Mouse (Mus musculus) heart, embryonic 11.5 days (tissue): ENCODE data around the gene Taf4. TPM values are rescaled to one million over a fixed set of nuclear protein-coding genes. Genes with fewer than 3 reads are reported as not detected.

Source experiments
- ATAC-seq: fragments of 200-750 bp; cut with Nextera tagmentation; replicated peaks from 2 replicates; pipeline ENCODE4 v1.8.0; 2017; ENCODE audit warnings: moderate library complexity; ENCODE audit not compliant: insufficient number of reproducible peaks, low FRiP score, low TSS enrichment
- H3K27ac ChIP-seq: fragments of 300-500 bp; sonication (generic); 2 replicates; pipeline ENCODE4 v1.5.1; 2014; ENCODE audit warnings: mild to moderate bottlenecking, low read depth, low read length
- H3K27me3 ChIP-seq: fragments of 300-500 bp; sonication (generic); 2 replicates; pipeline ENCODE4 v1.6.1; 2014; ENCODE audit warnings: mild to moderate bottlenecking, low read length, mixed read lengths; ENCODE audit not compliant: control insufficient read depth, insufficient read depth
- H3K36me3 ChIP-seq: fragments of 300-500 bp; sonication (generic); 2 replicates; pipeline ENCODE4 v1.6.1; 2014; ENCODE audit warnings: mild to moderate bottlenecking, low read length, moderate library complexity, mixed read lengths; ENCODE audit not compliant: control insufficient read depth, insufficient read depth
- H3K4me1 ChIP-seq: fragments of 300-500 bp; sonication (generic); 2 replicates; pipeline ENCODE4 v1.6.1; 2014; ENCODE audit warnings: low read length; ENCODE audit not compliant: control insufficient read depth, insufficient read depth
- H3K4me2 ChIP-seq: fragments of 300-500 bp; sonication (generic); 2 replicates; pipeline ENCODE4 v1.6.1; 2014; ENCODE audit warnings: mild to moderate bottlenecking, moderate library complexity
- H3K4me3 ChIP-seq: fragments of 300-500 bp; sonication (generic); 2 replicates; pipeline ENCODE4 v1.5.1; 2014; ENCODE audit warnings: low read depth, low read length
- H3K9ac ChIP-seq: fragments of 300-500 bp; sonication (generic); 2 replicates; pipeline ENCODE4 v1.6.1; 2014; ENCODE audit warnings: mild to moderate bottlenecking, low read depth, low read length, moderate library complexity
- H3K9me3 ChIP-seq: fragments of 300-500 bp; sonication (generic); replicated peaks from 2 replicates; pipeline ENCODE4 v1.6.1; 2016; ENCODE audit warnings: low read length; ENCODE audit not compliant: control insufficient read depth
- WGBS: fragments of 180-500 bp; shearing (Covaris S2); extraction: QIAGEN DNeasy Blood & Tissue Kit; methylation state at CpG from one replicate; pipeline ENCODE4 v1.1.7; 2014; ENCODE audit not compliant: insufficient replicate concordance; 5-methylcytosine and 5-hydroxymethylcytosine counted together
- polyA plus RNA-seq: library from polyadenylated mRNA; unstranded; fragments of >200 nt; fragmentation: Nextera tagmentation; extraction: Ambion mirVana; gene quantifications from 2 replicates; pipeline ENCODE4 v1.2.1, GENCODE M21; 2014

Gene Taf4
- polyA plus RNA-seq, 1 experiment from 2014 or later: 4.2 TPM

- ATAC-seq: no peak
- no peaks in the 10 kb centered on the region for H3K9me3 ChIP-seq
Measured at GRCm38 (mm10) chr2:179937091-179937490, 39.4 kb downstream of the Taf4 start.

GRCm38 (mm10) chr2:179934165-179934564, 42.3 kb downstream of the Taf4 start:
- Histone ChIP-seq H3K4me2 (no peak overlapping the region), H3K27me3 (no peaks in the 10 kb centered on the region), H3K9me3 (no peaks in the 10 kb centered on the region), H3K4me1 (no peaks in the 10 kb centered on the region; the same call in 1 of the 2 replicates), H3K36me3 (peaks cover 2% of the 10 kb centered on the region; the same call in 1 of the 2 replicates), H3K4me3 (no peak overlapping the region), H3K9ac (no peak overlapping the region), H3K27ac (no peak overlapping the region)
- no peak for ATAC-seq
- 68% methylated on average over 3 of the region's 3 CpGs for WGBS

More at GRCm38 (mm10) chr2:179937091-179937490, 39.4 kb downstream of the Taf4 start:
- Histone ChIP-seq H3K36me3 (no peaks in the 10 kb centered on the region), H3K4me2 (no peak overlapping the region), H3K4me1 (peaks cover 5% of the 10 kb centered on the region; the same call in 1 of the 2 replicates), H3K4me3 (no peak overlapping the region), H3K27ac (no peak overlapping the region), H3K27me3 (no peaks in the 10 kb centered on the region), H3K9ac (no peak overlapping the region)
- WGBS: 62% methylated on average over 4 of the region's 4 CpGs

GRCm38 (mm10) chr2:179931741-179932140, 44.7 kb downstream of the Taf4 start:
- no peak for ATAC-seq
- H3K36me3 ChIP-seq: peaks cover 2% of the 10 kb centered on the region; the same call in 1 of the 2 replicates

GRCm38 (mm10) chr2:179929166-179929565, 47.3 kb downstream of the Taf4 start:
- no peaks in the 10 kb centered on the region for H3K27me3 ChIP-seq
- WGBS: 92% methylated on average over 13 of the region's 13 CpGs
- no peak for ATAC-seq
- H3K9ac ChIP-seq: no peak overlapping the region
- H3K4me2 ChIP-seq: no peak overlapping the region
- no peak overlapping the region for H3K4me3 ChIP-seq
- H3K4me1 ChIP-seq: no peaks in the 10 kb centered on the region; the same call in 1 of the 2 replicates
- peaks cover 3% of the 10 kb centered on the region for H3K36me3 ChIP-seq
- no peaks in the 10 kb centered on the region for H3K9me3 ChIP-seq
- H3K27ac ChIP-seq: no peak overlapping the region

More at GRCm38 (mm10) chr2:179931741-179932140, 44.7 kb downstream of the Taf4 start:
- Histone ChIP-seq H3K27ac (no peak overlapping the region), H3K4me2 (no peak overlapping the region), H3K4me3 (no peak overlapping the region), H3K9ac (no peak overlapping the region), H3K4me1 (no peaks in the 10 kb centered on the region; the same call in 1 of the 2 replicates), H3K9me3 (no peaks in the 10 kb centered on the region), H3K27me3 (no peaks in the 10 kb centered on the region)
- 90% methylated on average over 16 of the region's 16 CpGs for WGBS

- no peaks in the 10 kb centered on the region for H3K4me1 ChIP-seq
- 93% methylated on average over 6 of the region's 6 CpGs for WGBS
- no peaks in the 10 kb centered on the region for H3K9me3 ChIP-seq
- no peak overlapping the region for H3K4me2 ChIP-seq
- H3K27me3 ChIP-seq: no peaks in the 10 kb centered on the region
- H3K4me3 ChIP-seq: no peak overlapping the region
- peaks cover 30% of the 10 kb centered on the region for H3K36me3 ChIP-seq
- no peak overlapping the region for H3K27ac ChIP-seq
- H3K9ac ChIP-seq: no peak overlapping the region
- no peak for ATAC-seq
Measured at GRCm38 (mm10) chr2:179924038-179924437, 52.4 kb downstream of the Taf4 start.

GRCm38 (mm10) chr2:179921021-179921653, 55.3 kb downstream of the Taf4 start:
- Histone ChIP-seq H3K4me1 (no peaks in the 10 kb centered on the region), H3K4me2 (no peak overlapping the region), H3K9me3 (no peaks in the 10 kb centered on the region), H3K27me3 (no peaks in the 10 kb centered on the region), H3K4me3 (no peak overlapping the region), H3K9ac (no peak overlapping the region), H3K36me3 (peaks cover 30% of the 10 kb centered on the region), H3K27ac (no peak overlapping the region)
- no peak for ATAC-seq
- WGBS: 97% methylated on average over 8 of the region's 8 CpGs

GRCm38 (mm10) chr2:179920042-179920441, 56.4 kb downstream of the Taf4 start:
- Histone ChIP-seq H3K27ac (no peak overlapping the region), H3K36me3 (peaks cover 30% of the 10 kb centered on the region), H3K4me2 (no peak overlapping the region), H3K27me3 (no peaks in the 10 kb centered on the region), H3K9me3 (no peaks in the 10 kb centered on the region), H3K9ac (no peak overlapping the region), H3K4me1 (no peaks in the 10 kb centered on the region), H3K4me3 (no peak overlapping the region)
- WGBS: 81% methylated on average over 4 of the region's 4 CpGs
- no peak for ATAC-seq

GRCm38 (mm10) chr2:179916877-179917673, 59.4 kb downstream of the Taf4 start:
- Histone ChIP-seq H3K4me2 (no peak overlapping the region), H3K27ac (no peak overlapping the region), H3K27me3 (no peaks in the 10 kb centered on the region), H3K9ac (no peak overlapping the region), H3K9me3 (no peaks in the 10 kb centered on the region), H3K4me3 (no peak overlapping the region), H3K4me1 (no peaks in the 10 kb centered on the region), H3K36me3 (peaks cover 27% of the 10 kb centered on the region)
- ATAC-seq: no peak
- 40% methylated on average over 5 of the region's 5 CpGs for WGBS
